Mouse (Mus musculus) embryo, embryonic 10 days (tissue): ENCODE data around the gene Mprip.
"Not testable (repeated sequence)": the region's sequence is repeated elsewhere in the genome, so short reads cannot be mapped to it uniquely, and the experiment has no call there.

Experiments used
- DNase-seq: peaks from one replicate; pipeline ENCODE4 v3.0.0-alpha.2; 2015; ENCODE audit warnings: low spot score

The Mprip gene

GRCm38 (mm10) chr11:59661005-59661404 is at the start of gene Mprip:
TSS of gene Mprip (plus strand) at chr11:59661305.
- DNase-seq, result no peak

- DNase-seq, result no peak
These were observed 49.5 kb upstream of the Mprip start for GRCm38 (mm10) chr11:59611646-59612045.

GRCm38 (mm10) chr11:59614120-59614519 is 47.0 kb upstream of the Mprip start:
- peak; percentile 16 for DNase-seq

- DNase-seq, result not testable (repeated sequence)
These were observed 44.1 kb upstream of the Mprip start for GRCm38 (mm10) chr11:59616986-59617385.

- DNase-seq, result no peak
These were observed 38.9 kb upstream of the Mprip start for GRCm38 (mm10) chr11:59622214-59622613.

GRCm38 (mm10) chr11:59624017-59624630 is 37.0 kb upstream of the Mprip start:
- peak; percentile 78 for DNase-seq

- no peak for DNase-seq
These were observed 34.9 kb upstream of the Mprip start for GRCm38 (mm10) chr11:59626192-59626591.

- DNase-seq, result no peak
These were observed 32.9 kb upstream of the Mprip start for GRCm38 (mm10) chr11:59628177-59628576.

GRCm38 (mm10) chr11:59629871-59630270 is 31.2 kb upstream of the Mprip start:
- DNase-seq, result no peak

GRCm38 (mm10) chr11:59631980-59632379 is 29.1 kb upstream of the Mprip start:
- no peak for DNase-seq

- DNase-seq, result peak; percentile 76
These were observed 28.1 kb upstream of the Mprip start for GRCm38 (mm10) chr11:59633037-59633436.

GRCm38 (mm10) chr11:59634001-59634660 is 27.0 kb upstream of the Mprip start:
- DNase-seq, result peak; percentile 16

- DNase-seq, result no peak
These were observed 25.8 kb upstream of the Mprip start for GRCm38 (mm10) chr11:59635251-59635795.

GRCm38 (mm10) chr11:59635821-59636694 is 25.0 kb upstream of the Mprip start:
- DNase-seq, result no peak

GRCm38 (mm10) chr11:59636695-59637414 is 24.2 kb upstream of the Mprip start:
- DNase-seq, result no peak

- DNase-seq, result no peak
These were observed 21.0 kb upstream of the Mprip start for GRCm38 (mm10) chr11:59639957-59640643.

GRCm38 (mm10) chr11:59641227-59641626 is 19.9 kb upstream of the Mprip start:
- DNase-seq, result no peak

- no peak for DNase-seq
These were observed 18.7 kb upstream of the Mprip start for GRCm38 (mm10) chr11:59642420-59642819.

GRCm38 (mm10) chr11:59645036-59645435 is 16.1 kb upstream of the Mprip start:
- DNase-seq, result no peak

- no peak for DNase-seq
These were observed 12.0 kb upstream of the Mprip start for GRCm38 (mm10) chr11:59649058-59649457.

- no peak for DNase-seq
These were observed 8.1 kb upstream of the Mprip start for GRCm38 (mm10) chr11:59653003-59653402.
